Comparison of ENCODE assay signal across 18 mouse cellular contexts in genomic region chr5:128958916-128959315, GRCm38 (mm10). TPM values are rescaled to one million over a fixed set of nuclear protein-coding genes. Genes with fewer than 3 reads are reported as not detected.
"Had no signal": no experiment of that assay in that cellular context is flagged by ENCODE, and none has a peak within 500 bp of the region (broad histone marks: within the 10 kb centered on the region; RNA-seq: fewer than 3 reads in every experiment).

No protein-coding gene starts in this region.

- H3K27me3 ChIP-seq: neural tube, embryonic 12.5 days; neural tube, embryonic 13.5 days; neural tube, embryonic 15.5 days; stomach, embryonic 15.5 days had no signal

- H3K36me3 ChIP-seq: neural tube, embryonic 12.5 days; neural tube, embryonic 13.5 days; neural tube, embryonic 15.5 days; stomach, embryonic 15.5 days had no signal

- H3K4me3 ChIP-seq: neural tube, embryonic 12.5 days; neural tube, embryonic 13.5 days; neural tube, embryonic 15.5 days; stomach, embryonic 15.5 days had no signal

- H3K27ac ChIP-seq: neural tube, embryonic 12.5 days; neural tube, embryonic 13.5 days; neural tube, embryonic 15.5 days; stomach, embryonic 15.5 days; stomach, postnatal 0 days had no signal

- H3K9ac ChIP-seq: neural tube, embryonic 12.5 days; neural tube, embryonic 13.5 days; neural tube, embryonic 15.5 days; stomach, embryonic 15.5 days had no signal

- H3K4me1 ChIP-seq: neural tube, embryonic 12.5 days; neural tube, embryonic 13.5 days; stomach, embryonic 15.5 days had no signal

- H3K9me3 ChIP-seq: neural tube, embryonic 15.5 days; stomach, embryonic 15.5 days had no signal

- DNase-seq: retina, postnatal 1 day; right cerebral cortex, adult 18-20 months; right cerebral cortex, postnatal 14 days; right cerebral cortex, postnatal 25 days; spleen, adult 18-20 months; thymus, adult 18-20 months; thymus, adult 2 months; thymus, postnatal 14 days; thymus, postnatal 25 days; thymus, postnatal 36 days; thymus, postnatal 4 days had no signal

RNA-seq across cellular contexts. Expression of gene Rimbp2, which starts 5.6 kb away (rescaled TPM):
- polyA plus RNA-seq: spleen, adult 2 months; thymus, postnatal 0 days had no signal
